Mouse (Mus musculus): Measurements from ENCODE around the gene Lrpap1. TPM values are rescaled to one million over a fixed set of nuclear protein-coding genes. Genes with fewer than 3 reads are reported as not detected.

Lrpap1 gene
- polyA plus RNA-seq, 1 experiment from 2014 or later: 82.6 TPM

GRCm38 (mm10) chr5:35131237-35131636 lies 25.7 kb upstream of the Lrpap1 start:
- H3K4me3 ChIP-seq (ENCODE audit: low read length): no peak overlapping the region
- no peak overlapping the region for H3K9ac ChIP-seq (ENCODE audit: low read depth, low read length)
- H3K9me3 ChIP-seq (ENCODE audit: control insufficient read depth, low read length): no peaks in the 10 kb centered on the region
- 17% methylated on average over 1 of the region's 1 CpGs for whole genome bisulfite sequencing
- H3K27ac ChIP-seq (ENCODE audit: low read length): no peak overlapping the region
- H3K27me3 ChIP-seq (replicated peaks; ENCODE audit: control insufficient read depth, insufficient read depth, low read length): no peaks in the 10 kb centered on the region
- H3K36me3 ChIP-seq (ENCODE audit: control insufficient read depth, insufficient read depth, low read length): no peaks in the 10 kb centered on the region
- H3K4me2 ChIP-seq (ENCODE audit: low read depth, low read length): no peak overlapping the region
- H3K4me1 ChIP-seq (ENCODE audit: control insufficient read depth, insufficient read depth, low read length): no peaks in the 10 kb centered on the region
- no peak for ATAC-seq

GRCm38 (mm10) chr5:35129767-35130191 lies 24.2 kb upstream of the Lrpap1 start:
- no peaks in the 10 kb centered on the region for H3K4me1 ChIP-seq (ENCODE audit: control insufficient read depth, insufficient read depth, low read length)
- no peak for ATAC-seq
- 94% methylated on average over 7 of the region's 7 CpGs for WGBS
- H3K4me3 ChIP-seq (ENCODE audit: low read length): no peak overlapping the region
- no peak overlapping the region for H3K4me2 ChIP-seq (ENCODE audit: low read depth, low read length)
- no peaks in the 10 kb centered on the region for H3K9me3 ChIP-seq (ENCODE audit: control insufficient read depth, low read length)
- H3K36me3 ChIP-seq (ENCODE audit: control insufficient read depth, insufficient read depth, low read length): no peaks in the 10 kb centered on the region
- H3K27me3 ChIP-seq (replicated peaks; ENCODE audit: control insufficient read depth, insufficient read depth, low read length): no peaks in the 10 kb centered on the region
- no peak overlapping the region for H3K9ac ChIP-seq (ENCODE audit: low read depth, low read length)
- H3K27ac ChIP-seq (ENCODE audit: low read length): no peak overlapping the region

- 82% methylated on average over 16 of the region's 16 CpGs for WGBS
- Histone ChIP-seq H3K36me3 (ENCODE audit: control insufficient read depth, insufficient read depth, low read length) (no peaks in the 10 kb centered on the region), H3K4me3 (ENCODE audit: low read length) (no peak overlapping the region), H3K27ac (ENCODE audit: low read length) (no peak overlapping the region), H3K4me2 (ENCODE audit: low read depth, low read length) (no peak overlapping the region), H3K9ac (ENCODE audit: low read depth, low read length) (no peak overlapping the region), H3K9me3 (ENCODE audit: control insufficient read depth, low read length) (no peaks in the 10 kb centered on the region), H3K27me3 (replicated peaks; ENCODE audit: control insufficient read depth, insufficient read depth, low read length) (no peaks in the 10 kb centered on the region), H3K4me1 (ENCODE audit: control insufficient read depth, insufficient read depth, low read length) (no peaks in the 10 kb centered on the region)
- no peak for ATAC-seq
Observed at GRCm38 (mm10) chr5:35129208-35129607, 23.6 kb upstream of the Lrpap1 start.

- Histone ChIP-seq H3K4me3 (ENCODE audit: low read length) (no peak overlapping the region), H3K36me3 (ENCODE audit: control insufficient read depth, insufficient read depth, low read length) (no peaks in the 10 kb centered on the region), H3K27ac (ENCODE audit: low read length) (no peak overlapping the region), H3K9ac (ENCODE audit: low read depth, low read length) (no peak overlapping the region), H3K9me3 (ENCODE audit: control insufficient read depth, low read length) (no peaks in the 10 kb centered on the region), H3K4me2 (ENCODE audit: low read depth, low read length) (no peak overlapping the region), H3K27me3 (replicated peaks; ENCODE audit: control insufficient read depth, insufficient read depth, low read length) (no peaks in the 10 kb centered on the region), H3K4me1 (ENCODE audit: control insufficient read depth, insufficient read depth, low read length) (no peaks in the 10 kb centered on the region)
- 76% methylated on average over 8 of the region's 8 CpGs for WGBS
- ATAC-seq: no peak
Observed at GRCm38 (mm10) chr5:35120024-35120423, 14.5 kb upstream of the Lrpap1 start.

GRCm38 (mm10) chr5:35118418-35118817 lies 12.9 kb upstream of the Lrpap1 start:
- no peaks in the 10 kb centered on the region for H3K9me3 ChIP-seq (ENCODE audit: control insufficient read depth, low read length)
- no peak overlapping the region for H3K27ac ChIP-seq (ENCODE audit: low read length)
- no peak for ATAC-seq
- no peaks in the 10 kb centered on the region for H3K27me3 ChIP-seq (replicated peaks; ENCODE audit: control insufficient read depth, insufficient read depth, low read length)
- H3K4me3 ChIP-seq (ENCODE audit: low read length): no peak overlapping the region
- no peak overlapping the region for H3K9ac ChIP-seq (ENCODE audit: low read depth, low read length)
- 94% methylated on average over 2 of the region's 2 CpGs for WGBS
- no peaks in the 10 kb centered on the region for H3K4me1 ChIP-seq (ENCODE audit: control insufficient read depth, insufficient read depth, low read length)
- no peaks in the 10 kb centered on the region for H3K36me3 ChIP-seq (ENCODE audit: control insufficient read depth, insufficient read depth, low read length)
- no peak overlapping the region for H3K4me2 ChIP-seq (ENCODE audit: low read depth, low read length)

GRCm38 (mm10) chr5:35117633-35118032 lies 12.1 kb upstream of the Lrpap1 start:
- Histone ChIP-seq H3K4me1 (ENCODE audit: control insufficient read depth, insufficient read depth, low read length) (no peaks in the 10 kb centered on the region), H3K9me3 (ENCODE audit: control insufficient read depth, low read length) (no peaks in the 10 kb centered on the region), H3K27me3 (replicated peaks; ENCODE audit: control insufficient read depth, insufficient read depth, low read length) (no peaks in the 10 kb centered on the region), H3K27ac (ENCODE audit: low read length) (no peak overlapping the region), H3K4me2 (ENCODE audit: low read depth, low read length) (no peak overlapping the region), H3K36me3 (ENCODE audit: control insufficient read depth, insufficient read depth, low read length) (no peaks in the 10 kb centered on the region), H3K4me3 (ENCODE audit: low read length) (no peak overlapping the region), H3K9ac (ENCODE audit: low read depth, low read length) (no peak overlapping the region)
- no peak for ATAC-seq
- WGBS: 71% methylated on average over 3 of the region's 3 CpGs

GRCm38 (mm10) chr5:35116002-35116401 lies 10.4 kb upstream of the Lrpap1 start:
- H3K9ac ChIP-seq (ENCODE audit: low read depth, low read length): no peak overlapping the region
- 51% methylated on average over 3 of the region's 3 CpGs for WGBS
- H3K27me3 ChIP-seq (replicated peaks; ENCODE audit: control insufficient read depth, insufficient read depth, low read length): no peaks in the 10 kb centered on the region
- no peak overlapping the region for H3K27ac ChIP-seq (ENCODE audit: low read length)
- H3K4me2 ChIP-seq (ENCODE audit: low read depth, low read length): no peak overlapping the region
- no peak for ATAC-seq
- H3K36me3 ChIP-seq (ENCODE audit: control insufficient read depth, insufficient read depth, low read length): no peaks in the 10 kb centered on the region
- no peaks in the 10 kb centered on the region for H3K4me1 ChIP-seq (ENCODE audit: control insufficient read depth, insufficient read depth, low read length)
- H3K4me3 ChIP-seq (ENCODE audit: low read length): no peak overlapping the region
- no peaks in the 10 kb centered on the region for H3K9me3 ChIP-seq (ENCODE audit: control insufficient read depth, low read length)

GRCm38 (mm10) chr5:35112444-35112843 lies 6.9 kb upstream of the Lrpap1 start:
- WGBS: 54% methylated on average over 4 of the region's 4 CpGs
- Histone ChIP-seq H3K4me1 (ENCODE audit: control insufficient read depth, insufficient read depth, low read length) (no peaks in the 10 kb centered on the region), H3K9ac (ENCODE audit: low read depth, low read length) (no peak overlapping the region), H3K4me2 (ENCODE audit: low read depth, low read length) (no peak overlapping the region), H3K36me3 (ENCODE audit: control insufficient read depth, insufficient read depth, low read length) (no peaks in the 10 kb centered on the region), H3K9me3 (ENCODE audit: control insufficient read depth, low read length) (no peaks in the 10 kb centered on the region), H3K27me3 (replicated peaks; ENCODE audit: control insufficient read depth, insufficient read depth, low read length) (no peaks in the 10 kb centered on the region), H3K27ac (ENCODE audit: low read length) (no peak overlapping the region), H3K4me3 (ENCODE audit: low read length) (no peak overlapping the region)
- no peak for ATAC-seq

- peak overlapping the region; percentile 84 for H3K4me2 ChIP-seq (ENCODE audit: low read depth, low read length)
- H3K27me3 ChIP-seq (replicated peaks; ENCODE audit: control insufficient read depth, insufficient read depth, low read length): no peaks in the 10 kb centered on the region
- 8% methylated on average over 11 of the region's 11 CpGs for WGBS
- H3K9me3 ChIP-seq (ENCODE audit: control insufficient read depth, low read length): no peaks in the 10 kb centered on the region
- peaks cover 8% of the 10 kb centered on the region; the same call in 1 of the 2 replicates for H3K36me3 ChIP-seq (ENCODE audit: control insufficient read depth, insufficient read depth, low read length)
- H3K27ac ChIP-seq (ENCODE audit: low read length): no peak overlapping the region
- ATAC-seq: no peak; the same call in none of the 2 replicates
- peak overlapping the region; percentile 95 for H3K4me3 ChIP-seq (ENCODE audit: low read length)
- peak overlapping the region; percentile 63 for H3K9ac ChIP-seq (ENCODE audit: low read depth, low read length)
- H3K4me1 ChIP-seq (ENCODE audit: control insufficient read depth, insufficient read depth, low read length): peaks cover 18% of the 10 kb centered on the region
Observed at GRCm38 (mm10) chr5:35105922-35106298, 344 bp upstream of the Lrpap1 start.

- no peak overlapping the region for H3K27ac ChIP-seq (ENCODE audit: low read length)
- H3K9me3 ChIP-seq (ENCODE audit: control insufficient read depth, low read length): no peaks in the 10 kb centered on the region
- H3K9ac ChIP-seq (ENCODE audit: low read depth, low read length): no peak overlapping the region
- H3K4me2 ChIP-seq (ENCODE audit: low read depth, low read length): peak overlapping the region; percentile 77
- H3K36me3 ChIP-seq (ENCODE audit: control insufficient read depth, insufficient read depth, low read length): peaks cover 11% of the 10 kb centered on the region
- ATAC-seq: no peak
- H3K4me3 ChIP-seq (ENCODE audit: low read length): peak overlapping the region; percentile 95
- peaks cover 18% of the 10 kb centered on the region for H3K4me1 ChIP-seq (ENCODE audit: control insufficient read depth, insufficient read depth, low read length)
- WGBS: 55% methylated on average over 8 of the region's 8 CpGs
- no peaks in the 10 kb centered on the region for H3K27me3 ChIP-seq (replicated peaks; ENCODE audit: control insufficient read depth, insufficient read depth, low read length)
Observed at GRCm38 (mm10) chr5:35104183-35104959, 1.2 kb downstream of the Lrpap1 start.

Data from intestine, embryonic 16.5 days (tissue).